Mouse (Mus musculus) lung, adult 2 months (tissue): Measurements from ENCODE around the gene Ttc7.

Experiments used
- CTCF ChIP-seq: fragments of 200-500 bp; IDR thresholded peaks from 2 replicates; pipeline ENCODE4 v1.5.1; 2011; ENCODE audit warnings: mild to moderate bottlenecking, low read length, control low read depth; ENCODE audit not compliant: insufficient read depth
- POLR2A ChIP-seq: fragments of 200-500 bp; IDR thresholded peaks from 2 replicates; pipeline ENCODE4 v1.6.1; 2011; ENCODE audit warnings: low read depth, mild to moderate bottlenecking, control low read depth, low read length, borderline replicate concordance; ENCODE audit errors: extremely low read depth

- TF ChIP-seq CTCF: no peak
- no peak for TF ChIP-seq POLR2A
Observed at GRCm38 (mm10) chr17:87379160-87379624, 96.5 kb downstream of the Ttc7 start.
